Mouse (Mus musculus) urinary bladder, postnatal 4 days (tissue): ENCODE data around the gene Atp6v1fnb.

ENCODE experiments used
- DNase-seq, 2 experiments: peaks; one replicate each; pipeline ENCODE4 v3.0.0; 2021 to 2022; ENCODE audit warnings: low spot score in 2 of 2

Gene Atp6v1fnb

DNA sequence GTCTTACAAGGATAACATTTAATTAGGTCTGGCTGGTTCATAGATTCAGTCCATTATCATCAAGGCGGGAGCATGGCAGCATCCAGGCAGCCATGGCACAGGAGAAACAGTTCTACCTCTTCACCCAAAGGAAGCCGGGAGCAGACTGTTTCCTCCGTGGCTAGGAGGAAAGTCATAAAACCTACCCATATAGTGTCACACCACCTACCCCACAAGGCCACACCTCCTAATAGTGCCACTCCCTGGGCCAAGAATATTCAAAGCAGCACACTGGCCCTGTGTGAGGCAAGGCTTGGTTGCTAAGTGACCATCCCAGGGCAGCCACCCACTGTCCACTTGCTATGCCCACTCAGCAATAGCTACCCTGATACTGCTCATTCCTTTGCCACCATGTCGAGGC is at the start of gene Atp6v1fnb:
Gene Atp6v1fnb, plus strand, starts transcription at position 301 of the 400 bp plus-strand sequence.
- no peak for DNase-seq

DNA sequence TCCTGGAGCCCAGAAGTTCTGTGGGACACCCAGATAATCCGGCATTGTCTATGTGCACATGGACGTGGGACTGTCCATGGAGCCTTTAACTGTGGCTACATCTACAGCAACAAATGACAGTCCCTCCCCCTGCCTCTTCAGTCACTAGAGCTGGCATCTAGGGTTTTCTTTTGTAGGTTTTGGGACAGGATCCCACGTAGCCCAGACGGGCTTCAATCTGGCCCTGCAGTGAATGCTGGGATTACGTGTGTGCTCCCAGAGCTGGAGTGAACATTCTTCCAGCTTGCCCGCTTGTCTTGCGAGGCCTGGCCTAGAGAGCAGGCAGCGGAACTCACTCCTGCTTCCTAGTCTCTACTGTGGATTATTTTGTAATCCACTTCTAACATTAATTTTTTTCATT is 46.1 kb upstream of the Atp6v1fnb start:
- no peak for DNase-seq

DNA sequence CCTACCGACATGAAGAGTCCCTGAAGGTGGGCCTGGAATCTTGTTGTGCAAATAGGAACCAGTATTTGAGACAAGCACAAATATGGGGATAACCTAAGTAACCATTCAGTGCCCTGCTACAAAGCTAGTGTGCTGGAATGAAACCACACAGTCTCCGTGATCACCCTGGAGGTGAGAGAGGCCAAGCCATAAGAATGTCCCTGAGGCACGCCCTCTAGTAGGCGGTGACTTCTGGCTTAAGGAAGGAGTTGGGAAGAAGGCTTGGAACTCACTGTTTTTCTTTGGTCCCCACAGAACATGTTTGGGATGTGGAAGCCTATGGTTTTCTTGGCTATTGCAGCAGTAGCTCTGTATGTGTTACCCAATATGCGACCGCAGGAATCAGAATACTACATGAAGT is 44.9 kb upstream of the Atp6v1fnb start:
- DNase-seq, result no peak

DNA sequence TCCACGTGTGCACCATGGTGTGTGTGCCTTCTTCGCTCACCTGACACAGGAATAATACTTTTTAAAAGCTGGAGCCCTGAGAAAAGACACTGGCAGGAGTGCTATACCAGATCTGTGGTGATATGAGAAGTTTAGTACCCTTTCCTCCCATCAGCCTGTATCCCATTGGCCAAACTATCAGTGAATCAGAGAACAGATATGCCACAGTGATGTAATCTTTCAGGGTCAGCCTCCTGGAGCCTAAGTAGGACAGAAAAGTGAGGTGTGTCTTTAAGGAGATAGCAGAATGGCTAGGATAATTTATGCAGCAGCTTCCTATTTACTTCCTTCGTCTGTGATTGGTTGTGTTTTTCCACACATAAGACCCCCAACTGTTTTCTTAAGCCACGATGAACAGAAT is 43.1 kb upstream of the Atp6v1fnb start:
- no peak for DNase-seq

DNA sequence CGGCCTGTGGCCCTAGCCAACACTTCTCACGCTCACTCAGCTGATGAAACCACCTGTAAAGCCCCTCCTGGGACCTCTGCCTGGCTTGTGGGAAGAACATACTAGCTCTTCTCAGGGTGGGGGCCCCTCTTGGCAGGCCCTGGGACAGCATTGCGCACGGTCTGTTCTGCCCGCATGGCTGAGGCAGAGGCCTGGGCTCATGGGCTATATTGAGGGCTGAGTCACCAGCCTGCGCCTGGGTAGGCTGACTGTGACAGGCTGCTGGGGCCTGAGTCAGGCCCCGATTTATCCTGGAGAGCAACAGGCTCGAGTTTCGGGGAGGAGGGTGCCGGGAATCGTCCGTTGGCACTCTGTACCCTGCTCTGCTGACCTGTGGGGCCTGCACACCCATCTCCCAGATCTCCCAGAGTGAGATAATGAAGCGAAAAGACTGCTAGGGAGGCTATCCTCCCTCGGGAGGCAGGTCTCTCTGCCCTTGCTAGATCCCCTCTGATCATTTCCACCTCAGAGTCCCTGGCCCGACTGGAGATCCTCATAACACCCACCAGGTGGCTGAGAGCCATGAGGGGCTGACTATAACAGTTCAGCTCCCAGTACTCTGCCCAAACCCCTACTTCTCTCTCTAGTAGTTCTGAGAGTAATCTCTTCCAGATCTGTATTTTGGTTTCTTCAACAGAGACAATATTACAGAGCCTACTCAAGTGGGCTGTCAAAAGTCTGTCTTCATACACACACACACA is 40.4 kb upstream of the Atp6v1fnb start:
- no peak for DNase-seq

DNA sequence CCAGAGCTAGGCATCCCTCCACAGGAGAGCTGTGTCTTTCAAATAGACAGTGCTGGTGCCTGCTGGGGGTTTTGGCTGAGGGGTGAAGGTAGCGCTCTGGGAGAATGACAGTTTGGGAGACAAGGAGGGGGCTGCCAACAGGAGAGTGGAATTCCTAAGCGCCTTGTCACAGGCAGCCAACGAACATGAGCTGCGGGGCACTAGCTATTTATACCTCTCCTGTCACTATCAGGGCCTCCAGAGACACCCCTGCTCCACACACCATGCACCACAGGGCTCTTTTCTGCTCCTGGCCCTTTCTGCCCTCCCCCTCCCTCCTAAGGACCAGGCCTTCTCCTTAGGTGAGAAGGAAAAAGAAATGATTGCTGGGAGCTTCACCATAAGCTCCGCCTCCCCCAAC is 39.8 kb upstream of the Atp6v1fnb start:
- no peak for DNase-seq

DNA sequence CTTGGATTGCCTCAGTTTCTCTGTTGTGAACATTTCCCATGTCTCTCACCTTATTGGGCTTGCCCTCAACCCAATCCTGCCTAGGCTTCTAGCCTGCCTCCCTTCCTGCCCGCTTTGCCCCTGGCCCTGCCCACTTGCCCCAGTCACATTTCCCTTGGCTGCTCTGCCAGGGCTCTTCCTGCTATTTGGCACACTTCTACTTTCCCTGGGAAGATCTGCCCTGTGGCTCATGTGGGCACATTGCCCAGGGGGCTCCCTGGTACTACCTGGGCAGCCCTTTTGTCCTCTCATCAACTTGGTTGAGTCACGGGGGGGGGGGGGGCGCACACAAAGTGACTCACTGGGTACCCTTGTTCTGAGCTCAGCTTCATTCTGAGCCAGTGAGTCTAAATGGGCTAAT is 39.1 kb upstream of the Atp6v1fnb start:
- no peak for DNase-seq

DNA sequence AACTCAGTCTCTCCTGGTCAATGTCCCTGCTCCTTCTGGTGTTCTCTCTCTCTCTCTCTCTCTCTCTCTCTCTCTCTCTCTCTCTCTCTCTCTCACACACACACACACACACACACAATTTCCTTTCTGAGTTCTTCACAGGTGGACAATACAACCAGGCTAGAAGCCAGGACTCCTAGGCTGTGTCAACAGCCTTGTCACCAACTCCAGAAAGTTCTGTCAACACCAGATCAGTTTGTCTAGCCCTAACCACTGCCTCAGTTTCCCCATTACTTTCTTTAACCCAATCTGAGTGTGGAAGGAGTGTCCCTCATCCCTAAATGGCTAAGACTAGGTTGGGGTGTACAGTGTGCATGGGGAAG is 38.6 kb upstream of the Atp6v1fnb start:
- DNase-seq, result no peak

DNA sequence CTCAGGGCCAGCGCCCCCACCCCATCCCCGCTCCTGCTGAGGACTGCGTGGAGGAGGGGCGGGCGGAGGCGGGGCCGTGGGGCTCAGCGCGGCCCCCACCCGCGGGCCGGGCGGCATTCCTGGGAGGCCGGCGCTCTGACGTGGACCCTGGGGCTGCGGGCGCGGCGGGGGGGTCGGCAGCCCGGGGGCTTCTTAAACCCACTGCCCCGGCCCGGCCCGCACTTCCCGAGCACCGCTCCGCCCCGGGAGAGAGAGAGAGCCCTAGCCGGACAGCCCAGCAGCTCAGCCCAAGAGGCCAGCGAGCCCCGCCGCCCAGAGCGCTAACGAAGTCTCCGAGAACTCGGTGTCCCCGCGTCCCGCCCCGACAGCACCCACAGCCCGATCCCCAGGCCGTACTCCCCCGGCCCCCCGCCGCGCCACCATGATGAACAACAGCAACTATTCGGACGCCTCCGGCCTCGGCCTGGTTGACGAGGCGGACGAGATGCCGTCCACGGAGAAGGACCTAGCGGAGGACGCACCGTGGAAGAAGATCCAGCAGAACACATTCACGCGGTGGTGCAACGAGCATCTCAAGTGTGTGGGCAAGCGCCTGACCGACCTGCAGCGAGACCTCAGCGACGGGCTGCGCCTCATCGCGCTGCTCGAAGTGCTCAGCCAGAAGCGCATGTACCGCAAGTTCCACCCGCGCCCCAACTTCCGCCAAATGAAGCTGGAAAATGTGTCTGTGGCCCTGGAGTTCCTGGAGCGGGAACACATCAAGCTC is 38.0 kb upstream of the Atp6v1fnb start, which contains the start of gene Flnc:
Gene Flnc, plus strand, starts transcription at position 219 of the 766 bp plus-strand sequence.
- peak in 1 of 2 experiments; percentile 56 for DNase-seq

DNA sequence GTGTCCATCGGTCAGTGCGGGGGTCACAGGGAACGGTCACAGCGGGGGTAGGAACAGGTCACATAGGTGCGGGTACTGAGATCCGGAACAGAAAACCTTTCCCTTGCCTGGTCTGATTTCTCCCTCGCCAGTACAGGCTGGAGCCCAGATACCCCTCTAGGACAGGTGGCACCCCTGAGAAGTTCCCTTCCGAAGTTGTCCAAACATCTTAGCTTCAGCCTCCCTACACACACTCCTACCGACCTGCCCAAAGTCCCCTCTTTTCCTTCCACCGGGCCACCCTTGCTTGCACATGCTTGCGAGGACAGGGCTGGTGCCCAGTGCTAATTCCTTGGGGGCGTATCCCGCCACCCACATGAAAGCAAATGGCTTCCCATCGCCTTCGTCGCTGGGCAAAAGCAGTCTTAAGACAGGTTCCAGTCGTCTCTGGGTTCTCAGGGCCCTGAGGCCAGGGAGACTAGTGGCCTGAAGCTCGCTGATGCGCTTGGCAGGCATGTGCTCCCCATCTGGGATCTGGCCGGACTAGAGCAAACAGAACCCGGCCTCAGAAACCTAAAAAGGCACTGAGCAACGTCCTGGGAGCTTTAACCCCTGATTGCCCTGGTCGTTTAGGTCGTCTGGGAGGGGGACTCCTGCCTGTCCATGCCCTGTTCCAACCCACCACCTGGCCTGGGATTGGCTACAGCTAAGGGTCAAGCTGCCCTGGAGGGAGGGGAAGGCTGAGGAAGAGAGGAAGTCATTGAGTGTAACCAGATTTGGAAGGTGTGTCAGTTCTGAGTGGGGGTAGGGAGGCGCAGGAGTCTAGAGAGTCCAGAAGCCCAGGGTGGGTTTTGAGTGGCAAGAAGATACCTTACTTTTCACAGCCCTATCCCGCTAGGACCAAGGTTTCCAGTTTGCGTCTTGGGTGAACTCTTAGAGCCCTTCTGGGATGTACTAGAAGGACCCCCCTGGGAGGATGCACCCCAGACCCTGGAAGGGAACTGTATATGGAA is 37.1 kb upstream of the Atp6v1fnb start:
- peak in 1 of 2 experiments; percentile 58 for DNase-seq

DNA sequence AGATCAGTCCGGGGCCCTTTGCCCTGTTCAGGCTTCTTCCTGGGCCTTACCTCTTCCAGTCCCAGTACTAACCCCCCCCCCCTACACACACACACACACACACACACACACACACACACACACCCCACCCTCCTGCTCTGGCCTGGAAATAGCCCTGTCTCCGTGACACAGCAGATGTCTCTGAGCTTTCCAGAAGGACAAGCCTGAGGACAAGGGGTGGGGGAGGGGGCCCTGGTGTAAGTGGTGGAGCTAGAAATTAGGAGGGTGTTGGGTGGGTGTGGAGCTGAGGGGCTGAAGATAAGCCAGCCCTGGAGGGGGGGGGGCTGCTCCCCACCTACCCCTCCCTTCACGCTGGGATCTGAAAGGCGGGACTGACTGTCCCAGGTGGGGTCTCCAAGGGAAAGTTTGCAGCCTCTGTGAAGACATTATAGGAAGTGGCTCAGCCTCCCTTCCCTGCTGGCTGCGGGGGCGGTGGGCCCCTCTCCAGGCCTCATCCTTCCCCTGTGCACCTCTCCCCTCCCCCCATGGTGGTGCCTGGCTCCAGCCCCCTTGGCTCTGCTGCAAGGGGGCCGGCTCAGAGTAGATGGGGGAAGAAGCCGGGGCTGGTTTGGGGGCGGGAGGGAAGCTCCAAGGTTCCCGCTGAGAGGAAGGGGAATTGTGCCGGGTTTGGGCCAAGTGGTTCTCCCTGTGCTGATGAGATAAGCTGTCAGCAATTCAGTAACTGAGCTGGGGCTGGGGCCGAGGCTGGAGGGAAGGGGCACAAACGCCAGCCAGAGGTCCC is 36.1 kb upstream of the Atp6v1fnb start:
- DNase-seq, result peak in 1 of 2 experiments; percentile 79

DNA sequence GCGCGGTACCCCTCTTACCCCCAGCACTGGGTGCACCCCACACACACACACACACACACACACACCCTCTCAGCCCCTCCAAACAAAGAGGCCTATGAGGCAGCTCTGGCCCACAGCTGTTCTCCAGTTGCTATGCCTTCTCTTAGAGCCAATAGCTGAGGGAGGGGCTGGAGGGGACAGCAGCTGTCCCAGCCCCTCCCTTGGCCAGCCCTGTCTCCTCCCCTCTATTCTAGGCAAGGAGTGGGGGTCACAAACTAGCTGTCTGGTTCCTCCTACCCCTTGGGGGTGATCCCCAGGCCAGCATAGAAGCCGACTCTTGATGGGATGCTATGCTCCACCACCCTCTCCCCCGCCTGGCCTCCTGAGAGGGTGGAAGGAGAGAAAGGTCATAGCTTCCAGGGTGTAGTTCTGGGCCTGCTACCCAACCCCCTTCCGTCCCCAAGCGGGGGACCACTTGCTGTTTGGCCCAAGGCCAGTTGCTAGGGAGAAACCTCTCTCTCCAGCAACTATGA is 35.2 kb upstream of the Atp6v1fnb start:
- DNase-seq, result peak in 1 of 2 experiments; percentile 54

DNA sequence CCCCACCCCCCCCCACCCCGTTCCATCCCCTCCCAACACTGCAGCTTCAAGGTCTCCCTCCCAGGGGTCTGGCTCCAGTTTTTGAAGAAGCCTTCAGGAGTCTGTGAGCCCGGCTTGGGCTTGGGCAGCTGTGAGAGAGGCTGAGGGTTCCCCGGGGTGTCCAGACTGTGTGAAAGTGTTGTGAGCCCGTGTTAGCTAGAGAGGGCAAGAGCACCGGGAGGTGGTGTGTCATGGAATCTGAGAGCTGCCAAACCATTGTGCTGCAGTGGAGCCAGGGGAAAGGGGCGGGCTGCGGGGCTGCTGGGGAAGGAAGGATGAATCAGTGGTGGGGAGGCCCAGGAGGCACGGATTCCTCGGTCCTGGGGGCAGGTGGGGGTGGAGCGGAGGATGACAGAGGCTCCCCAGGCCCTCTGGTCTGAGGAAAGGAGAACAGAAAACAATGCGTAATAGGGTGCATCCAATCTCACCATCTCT is 34.7 kb upstream of the Atp6v1fnb start:
- peak in 1 of 2 experiments; percentile 49 for DNase-seq

DNA sequence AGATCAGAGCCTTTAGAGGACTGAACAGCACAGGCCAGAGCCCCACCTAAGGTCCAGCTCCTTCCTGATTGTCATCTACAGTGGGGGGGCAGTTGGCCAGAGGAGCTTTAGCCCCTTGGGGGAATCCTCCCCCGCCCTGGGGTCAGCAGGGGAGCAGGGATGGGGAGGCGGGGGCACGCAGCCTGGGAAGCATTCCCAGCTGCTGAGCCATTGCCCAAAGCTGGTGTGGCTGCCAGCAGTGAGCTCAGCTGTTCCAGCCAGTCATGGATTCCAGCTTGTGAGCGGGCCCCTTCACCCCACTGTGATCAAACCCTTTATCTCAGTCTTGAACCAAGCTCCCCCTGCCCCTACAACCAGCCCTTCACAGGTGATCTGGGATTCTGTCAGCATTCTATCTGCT is 32.0 kb upstream of the Atp6v1fnb start:
- no peak for DNase-seq

DNA sequence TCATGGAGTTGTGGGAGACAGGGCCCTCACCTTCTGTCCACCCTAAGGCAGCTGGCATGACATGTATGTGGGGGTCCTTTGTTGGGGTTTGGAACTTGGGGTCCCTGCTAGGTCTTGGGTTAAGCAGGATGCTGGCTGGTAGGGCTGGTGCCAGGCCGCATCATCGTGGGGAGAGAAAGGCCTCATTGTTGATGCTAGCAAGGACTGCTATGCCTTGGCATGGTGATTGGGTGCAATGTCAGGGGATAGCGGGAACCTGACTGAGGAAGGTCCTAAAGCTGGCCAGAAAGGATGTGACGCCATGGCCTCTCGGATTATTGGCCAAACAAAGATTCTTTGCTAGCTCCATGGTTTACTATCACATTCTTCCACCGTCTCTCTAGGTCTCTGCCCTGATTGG is 31.4 kb upstream of the Atp6v1fnb start:
- DNase-seq, result no peak

DNA sequence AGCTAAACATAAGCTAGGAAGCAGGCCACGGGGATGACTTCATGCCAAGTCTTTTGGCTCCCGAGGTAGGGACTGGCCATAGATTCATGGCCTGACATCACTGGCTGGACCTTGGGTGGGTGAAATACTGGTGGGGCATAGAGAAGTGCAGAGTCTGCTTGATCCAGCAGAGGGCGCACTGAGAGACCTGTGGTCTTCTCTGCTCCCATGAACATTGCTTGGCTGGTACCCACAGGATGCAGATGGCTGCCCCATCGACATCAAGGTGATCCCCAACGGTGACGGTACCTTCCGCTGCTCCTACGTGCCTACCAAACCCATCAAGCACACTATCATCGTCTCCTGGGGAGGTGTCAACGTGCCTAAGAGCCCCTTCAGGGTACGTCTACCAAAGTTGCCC is 26.5 kb upstream of the Atp6v1fnb start:
- no peak for DNase-seq

DNA sequence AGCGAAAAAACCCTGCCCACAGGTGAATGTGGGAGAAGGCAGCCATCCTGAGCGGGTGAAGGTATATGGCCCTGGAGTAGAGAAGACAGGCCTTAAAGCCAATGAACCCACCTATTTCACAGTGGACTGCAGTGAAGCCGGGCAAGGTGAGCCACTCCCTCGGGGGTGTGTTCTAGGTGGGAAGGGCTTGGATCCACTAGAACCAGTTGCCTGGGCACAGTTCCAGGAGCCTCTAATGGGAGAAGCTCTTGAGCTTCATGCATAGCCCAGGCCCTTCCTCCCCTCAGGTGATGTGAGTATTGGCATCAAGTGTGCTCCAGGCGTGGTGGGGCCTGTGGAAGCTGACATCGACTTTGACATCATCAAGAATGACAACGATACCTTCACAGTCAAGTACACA is 25.9 kb upstream of the Atp6v1fnb start:
- DNase-seq, result no peak

DNA sequence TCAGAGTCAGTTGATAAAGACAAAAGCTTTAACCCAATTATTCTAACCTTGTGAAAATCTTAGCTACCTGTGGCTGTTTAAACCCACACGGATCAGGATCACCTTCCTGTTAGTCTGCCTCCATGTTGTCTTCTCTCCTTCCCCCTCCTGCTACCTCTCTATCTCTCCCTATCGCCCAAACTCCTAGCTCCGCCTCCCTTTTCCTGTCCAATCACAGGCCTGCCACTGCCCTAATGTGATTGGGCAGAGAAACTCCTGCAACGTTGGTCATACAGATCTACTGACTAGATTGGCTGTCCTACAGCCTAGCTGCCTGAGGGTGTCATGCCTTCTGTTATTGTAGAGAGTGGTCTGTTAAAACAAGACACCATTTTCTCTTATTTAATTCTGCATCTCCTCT is 21.4 kb upstream of the Atp6v1fnb start:
- DNase-seq, result no peak

DNA sequence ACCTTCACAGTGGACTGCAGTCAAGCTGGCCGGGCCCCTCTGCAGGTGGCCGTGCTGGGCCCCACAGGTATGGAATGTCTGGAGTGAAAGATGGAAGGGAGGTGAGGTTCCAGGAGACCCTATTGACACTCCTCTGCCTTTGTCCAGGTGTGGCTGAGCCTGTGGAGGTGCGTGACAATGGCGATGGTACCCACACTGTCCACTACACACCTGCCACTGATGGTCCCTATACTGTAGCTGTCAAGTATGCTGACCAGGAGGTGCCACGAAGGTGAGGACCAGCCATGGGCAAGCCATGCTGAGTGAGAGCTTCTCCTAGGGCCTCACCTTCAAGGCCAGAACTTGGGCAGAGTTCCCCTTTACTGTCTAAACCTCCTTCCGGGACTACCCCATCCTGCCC is 20.6 kb upstream of the Atp6v1fnb start:
- DNase-seq, result no peak

DNA sequence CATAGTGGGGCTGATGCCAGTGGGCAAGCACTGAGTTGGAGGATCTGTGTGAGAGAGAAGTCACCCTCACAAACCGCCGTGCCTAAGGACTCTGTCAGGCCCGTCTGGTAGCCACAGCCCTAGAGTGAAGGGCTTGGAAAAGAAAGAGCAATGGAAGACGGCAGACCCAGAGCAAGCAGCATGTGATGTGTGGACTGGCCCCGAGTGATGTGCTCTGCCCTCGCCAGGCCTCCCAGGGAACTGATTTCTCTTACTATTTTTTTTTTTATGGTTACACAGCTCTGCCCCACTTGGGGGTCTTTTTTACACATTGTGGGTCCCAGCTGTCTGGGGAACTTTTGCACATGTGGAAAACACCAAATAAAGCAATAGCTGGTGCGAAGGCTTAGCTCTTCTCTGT is 9.7 kb upstream of the Atp6v1fnb start:
- no peak for DNase-seq

DNA sequence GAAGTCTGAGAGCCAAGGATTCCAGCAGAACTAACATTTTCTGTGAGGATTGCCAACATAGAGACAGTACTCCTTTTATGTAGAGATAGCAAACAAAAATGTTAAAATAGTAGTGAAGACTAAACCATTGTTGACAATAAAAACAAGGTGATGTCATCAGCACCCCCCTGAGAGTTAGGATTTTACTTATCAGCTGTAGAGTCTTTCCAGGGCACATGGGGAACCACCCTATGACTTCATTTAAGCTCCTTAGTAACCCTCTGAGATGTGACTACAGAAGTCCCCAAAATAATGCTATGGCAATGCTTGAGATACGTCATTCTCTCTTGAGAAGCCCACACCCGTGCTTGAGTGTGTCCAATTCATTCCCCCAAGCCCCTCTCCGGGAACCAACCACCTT is 7.8 kb upstream of the Atp6v1fnb start:
- no peak for DNase-seq
